Mouse (Mus musculus) kidney, adult 2 months (tissue): ENCODE results near the gene Ncapd2.

ENCODE experiments used
- CTCF ChIP-seq: fragments of 200-500 bp; conservative IDR thresholded peaks from 2 replicates; pipeline ENCODE4 v1.5.1; 2011; ENCODE audit warnings: low read depth, mild to moderate bottlenecking, control low read depth, low read length, moderate library complexity, mixed read lengths; ENCODE audit not compliant: insufficient read depth, insufficient read length
- POLR2A ChIP-seq: fragments of 200-500 bp; IDR thresholded peaks from one replicate; pipeline ENCODE4 v1.6.1; 2011; ENCODE audit warnings: low read depth, low read length, control low read depth

DNA sequence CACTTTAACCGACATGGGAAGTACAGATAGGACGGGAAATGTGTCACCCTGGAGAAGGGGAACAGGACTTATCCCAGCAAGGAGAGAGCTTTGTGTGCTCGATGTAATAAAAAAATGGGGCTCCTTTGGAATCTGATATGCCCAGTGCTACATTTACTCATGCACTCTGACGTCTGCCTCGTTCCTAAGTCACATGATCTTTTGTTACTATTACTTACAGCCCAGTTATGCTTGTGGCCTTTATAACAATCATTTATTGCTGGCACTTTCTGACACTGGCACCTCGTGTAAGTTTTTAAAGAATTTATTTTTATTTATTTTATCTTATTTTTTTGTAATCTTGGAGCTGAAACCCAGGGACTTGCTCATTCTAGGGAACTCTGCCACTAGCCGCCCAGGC is 1.9 kb upstream of the Ncapd2 start:
- no peak for TF ChIP-seq CTCF
- TF ChIP-seq POLR2A, result no peak
